Mouse (Mus musculus) thymus, adult 2 months (tissue): Measurements from ENCODE around the gene Kcnj4. TPM values are rescaled to one million over a fixed set of nuclear protein-coding genes. Genes with fewer than 3 reads are reported as not detected.
A peak's percentile ranks its signal among the peaks of the same experiment; 100 is the strongest.

Source experiments
- DNase-seq: peaks from one replicate; pipeline ENCODE4 v3.0.0; 2021
- H3K27ac ChIP-seq: fragments of 200-500 bp; 2 replicates; pipeline ENCODE4 v1.5.1; 2012; ENCODE audit warnings: low read length, control low read depth; ENCODE audit not compliant: control insufficient read depth, insufficient read depth
- H3K27me3 ChIP-seq: fragments of 200-500 bp; 2 replicates; pipeline ENCODE4 v1.6.1; 2012; ENCODE audit warnings: mild to moderate bottlenecking, low read length, moderate library complexity, mixed read lengths; ENCODE audit not compliant: control insufficient read depth, insufficient read depth
- H3K36me3 ChIP-seq: fragments of 200-500 bp; 2 replicates; pipeline ENCODE4 v1.6.1; 2012; ENCODE audit warnings: mild to moderate bottlenecking, low read length, moderate library complexity; ENCODE audit not compliant: control insufficient read depth, insufficient read depth
- H3K4me1 ChIP-seq: fragments of 200-500 bp; replicated peaks from 2 replicates; pipeline ENCODE4 v1.6.1; 2012; ENCODE audit warnings: low read length; ENCODE audit not compliant: control insufficient read depth, insufficient read depth
- H3K4me3 ChIP-seq: fragments of 200-500 bp; 2 replicates; pipeline ENCODE4 v1.5.1; 2012; ENCODE audit warnings: mild to moderate bottlenecking, low read length, control low read depth, moderate library complexity; ENCODE audit not compliant: control insufficient read depth, insufficient read depth
- CTCF ChIP-seq: fragments of 200-500 bp; IDR thresholded peaks from 2 replicates; pipeline ENCODE4 v1.5.1; 2012; ENCODE audit warnings: mild to moderate bottlenecking, control low read depth, low read length, moderate library complexity, borderline replicate concordance; ENCODE audit not compliant: control insufficient read depth, poor library complexity, insufficient read depth; ENCODE audit errors: extremely low read depth
- POLR2A ChIP-seq: fragments of 200-500 bp; IDR thresholded peaks from 2 replicates; pipeline ENCODE4 v1.6.1; 2012; ENCODE audit warnings: mild to moderate bottlenecking, low read length, control low read depth, moderate library complexity; ENCODE audit not compliant: control insufficient read depth, poor library complexity, insufficient read depth; ENCODE audit errors: extremely low read depth
- WGBS: fragments of 180-500 bp; shearing (Covaris S2); methylation state at CpG from one replicate; pipeline ENCODE4 v1.1.7; 2018; 5-methylcytosine and 5-hydroxymethylcytosine counted together
- polyA plus RNA-seq: library from polyadenylated mRNA; depleted of rRNA; stranded (reverse); fragments of >200 nt; gene quantifications from 2 replicates; pipeline ENCODE4 v1.2.3, GENCODE M21; 2012

Gene Kcnj4
- polyA plus RNA-seq, 1 experiment, result not detected

DNA sequence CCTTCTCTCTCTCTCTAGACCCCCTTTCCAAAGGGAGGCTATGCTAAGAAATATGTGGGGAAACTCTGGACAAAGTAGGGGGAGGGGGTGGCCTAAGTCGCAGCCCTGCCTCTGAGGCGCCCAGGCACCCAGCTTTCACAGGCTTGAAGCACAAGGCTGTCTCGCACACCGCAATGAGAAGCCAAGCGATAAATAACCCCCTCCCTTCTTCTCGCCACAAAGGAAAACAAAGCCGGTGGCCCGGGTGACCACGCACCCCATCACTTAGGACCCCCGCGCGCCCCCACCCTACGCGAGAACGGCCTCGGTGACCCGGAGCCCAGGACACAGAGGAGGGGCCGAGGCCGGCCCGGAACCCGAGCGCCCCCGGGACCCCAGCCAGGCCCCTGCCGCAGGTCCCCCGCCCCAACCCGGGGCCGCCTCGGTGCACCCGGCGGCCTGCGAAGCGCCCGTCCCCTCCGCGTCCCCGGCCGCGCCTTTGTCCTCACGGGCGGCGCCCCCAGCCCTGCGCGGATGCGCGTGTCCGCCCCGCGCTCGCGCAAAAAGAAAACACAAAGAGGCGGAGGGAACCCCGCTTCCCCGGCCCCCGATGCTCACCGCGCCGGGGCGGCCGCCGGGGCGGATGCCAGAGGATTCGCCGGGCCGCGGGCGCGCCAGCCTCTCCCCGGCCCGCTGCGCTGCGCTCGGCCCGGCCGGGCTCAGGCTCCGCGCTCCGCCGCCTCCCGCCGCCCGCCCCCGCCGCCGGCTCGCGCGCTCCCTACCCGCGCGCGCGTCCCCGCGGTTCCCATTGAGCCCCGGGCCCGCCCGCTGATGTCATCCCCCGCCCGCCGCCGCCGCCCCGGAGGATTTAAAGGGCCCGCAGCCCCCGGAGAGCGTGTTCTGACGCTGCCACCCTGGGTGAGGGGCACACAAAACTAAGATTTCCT lies 63.4 kb downstream of the Kcnj4 start:
- peak; percentile 79 for DNase-seq
- peak overlapping the region; percentile 67 for H3K4me3 ChIP-seq
- H3K4me1 ChIP-seq, result peaks cover 34% of the 10 kb centered on the region
- H3K27ac ChIP-seq, result peak overlapping the region; percentile 36; the same call in 1 of the 2 replicates
- WGBS, result 1% methylated on average over 100 of the region's 107 CpGs
- H3K36me3 ChIP-seq, result peaks cover 6% of the 10 kb centered on the region; the same call in 1 of the 2 replicates
- TF ChIP-seq CTCF (no peak), POLR2A (peak; percentile 59; the same call in 1 of the 2 replicates)
- H3K27me3 ChIP-seq, result no peaks in the 10 kb centered on the region

DNA sequence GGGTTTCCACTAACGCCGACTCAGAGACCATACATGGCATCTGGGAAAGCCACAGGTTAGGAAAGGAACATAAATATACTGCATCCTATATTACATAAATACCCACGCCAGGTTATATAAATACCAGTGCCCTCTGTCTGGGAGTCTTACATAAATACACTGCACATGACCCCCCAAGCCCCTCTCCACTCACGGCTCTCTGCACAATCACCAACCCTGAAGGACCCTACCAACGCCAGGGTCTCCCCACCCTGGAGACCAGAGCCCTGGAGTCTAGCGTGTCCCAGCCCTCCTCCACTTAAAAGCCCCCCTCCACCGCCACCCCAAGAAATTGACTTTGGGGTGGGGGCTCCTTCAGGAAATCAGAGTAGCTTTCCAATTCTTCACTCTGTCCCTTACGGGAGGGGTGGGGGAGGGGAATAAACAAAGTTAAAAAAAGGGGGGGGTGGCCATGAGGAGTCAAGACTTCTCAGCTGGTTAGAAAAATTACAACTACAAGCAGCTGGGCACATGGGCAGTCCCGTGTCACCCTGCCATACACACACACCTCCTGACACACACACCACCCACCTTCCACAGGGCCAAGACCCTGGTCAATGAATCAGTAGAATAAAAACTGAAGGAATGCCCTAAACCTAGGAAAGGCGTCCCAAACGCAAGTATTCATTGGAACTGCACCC lies 64.2 kb downstream of the Kcnj4 start:
- H3K4me1 ChIP-seq, result peaks cover 34% of the 10 kb centered on the region
- peak overlapping the region; percentile 67 for H3K4me3 ChIP-seq
- H3K27ac ChIP-seq, result no peak overlapping the region
- H3K36me3 ChIP-seq, result peaks cover 6% of the 10 kb centered on the region; the same call in 1 of the 2 replicates
- TF ChIP-seq CTCF (no peak), POLR2A (no peak)
- 25% methylated on average over 11 of the region's 11 CpGs for WGBS
- no peak for DNase-seq
- H3K27me3 ChIP-seq, result no peaks in the 10 kb centered on the region

DNA sequence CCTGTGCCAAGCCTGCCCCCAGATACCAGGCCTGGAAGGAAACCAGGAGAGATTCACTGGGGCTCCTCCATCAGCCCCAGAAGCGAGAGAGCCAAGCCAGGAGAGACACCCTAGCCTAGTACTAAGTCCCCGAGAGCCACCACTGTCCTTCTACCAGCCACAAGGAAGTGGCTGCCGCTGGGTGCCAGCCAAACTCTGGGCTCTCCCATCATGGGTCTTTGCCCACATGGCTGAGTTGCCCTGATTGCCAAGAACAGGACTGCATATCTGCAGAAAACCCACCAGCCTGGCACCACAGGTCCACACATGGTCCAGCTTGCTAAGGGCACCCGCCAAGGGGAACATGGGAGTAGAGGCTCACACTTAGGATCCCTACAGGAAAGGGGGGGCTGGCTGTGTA lies 64.8 kb downstream of the Kcnj4 start:
- H3K4me3 ChIP-seq, result peak overlapping the region; percentile 11; the same call in 1 of the 2 replicates
- peaks cover 7% of the 10 kb centered on the region; the same call in 1 of the 2 replicates for H3K36me3 ChIP-seq
- 35% methylated on average over 4 of the region's 4 CpGs for WGBS
- TF ChIP-seq CTCF (no peak), POLR2A (no peak)
- DNase-seq, result no peak
- H3K27me3 ChIP-seq, result no peaks in the 10 kb centered on the region
- H3K4me1 ChIP-seq, result peaks cover 34% of the 10 kb centered on the region
- H3K27ac ChIP-seq, result no peak overlapping the region

DNA sequence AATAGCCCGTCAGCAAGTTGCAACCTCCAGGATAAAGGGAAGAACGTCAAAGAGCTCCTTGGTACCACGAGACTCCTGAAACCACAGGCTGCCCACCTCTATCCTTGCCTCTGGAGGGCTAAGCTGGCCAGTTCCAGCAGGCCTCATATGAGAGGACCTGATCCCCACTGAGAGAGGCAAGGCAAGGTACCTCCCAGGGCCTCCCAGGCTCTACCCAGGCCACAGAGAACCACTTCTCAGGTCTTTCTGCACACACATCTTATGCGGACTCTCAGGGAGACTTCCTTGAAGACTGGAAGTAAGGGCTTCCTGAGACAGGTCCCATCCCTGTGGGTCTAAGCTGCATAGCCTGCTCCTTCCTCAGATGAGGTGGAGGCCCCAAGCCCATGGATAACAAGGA lies 65.7 kb downstream of the Kcnj4 start:
- Histone ChIP-seq H3K27me3 (no peaks in the 10 kb centered on the region), H3K4me3 (no peak overlapping the region), H3K36me3 (peaks cover 15% of the 10 kb centered on the region), H3K4me1 (peaks cover 34% of the 10 kb centered on the region), H3K27ac (no peak overlapping the region)
- DNase-seq, result no peak
- TF ChIP-seq CTCF, result no peak
- no peak for TF ChIP-seq POLR2A
- WGBS, result 93% methylated on average over 4 of the region's 4 CpGs

DNA sequence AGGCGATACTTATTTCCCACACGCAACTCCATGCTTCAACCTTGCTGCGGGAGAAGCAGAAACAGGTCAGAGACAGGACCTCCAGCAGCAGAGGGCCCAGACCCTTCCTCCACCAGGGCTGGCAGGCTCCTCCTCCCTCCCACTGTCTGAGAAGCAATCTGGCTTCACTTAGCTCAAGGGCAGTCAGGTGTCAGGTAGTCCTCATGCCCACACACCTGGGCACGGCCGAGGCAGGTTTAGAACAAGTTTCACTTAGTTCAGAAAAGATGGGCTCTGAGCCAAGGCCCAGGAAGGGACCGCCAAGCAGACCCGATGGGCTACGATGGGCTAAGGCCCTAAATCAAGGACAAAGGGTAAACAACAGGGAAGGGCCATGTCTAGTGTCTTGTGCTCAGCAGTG lies 66.2 kb downstream of the Kcnj4 start:
- H3K27me3 ChIP-seq, result no peaks in the 10 kb centered on the region
- DNase-seq, result no peak
- no peak overlapping the region for H3K27ac ChIP-seq
- H3K4me3 ChIP-seq, result no peak overlapping the region
- 94% methylated on average over 8 of the region's 8 CpGs for WGBS
- TF ChIP-seq POLR2A (no peak), CTCF (no peak)
- peaks cover 35% of the 10 kb centered on the region for H3K4me1 ChIP-seq
- H3K36me3 ChIP-seq, result peaks cover 17% of the 10 kb centered on the region

DNA sequence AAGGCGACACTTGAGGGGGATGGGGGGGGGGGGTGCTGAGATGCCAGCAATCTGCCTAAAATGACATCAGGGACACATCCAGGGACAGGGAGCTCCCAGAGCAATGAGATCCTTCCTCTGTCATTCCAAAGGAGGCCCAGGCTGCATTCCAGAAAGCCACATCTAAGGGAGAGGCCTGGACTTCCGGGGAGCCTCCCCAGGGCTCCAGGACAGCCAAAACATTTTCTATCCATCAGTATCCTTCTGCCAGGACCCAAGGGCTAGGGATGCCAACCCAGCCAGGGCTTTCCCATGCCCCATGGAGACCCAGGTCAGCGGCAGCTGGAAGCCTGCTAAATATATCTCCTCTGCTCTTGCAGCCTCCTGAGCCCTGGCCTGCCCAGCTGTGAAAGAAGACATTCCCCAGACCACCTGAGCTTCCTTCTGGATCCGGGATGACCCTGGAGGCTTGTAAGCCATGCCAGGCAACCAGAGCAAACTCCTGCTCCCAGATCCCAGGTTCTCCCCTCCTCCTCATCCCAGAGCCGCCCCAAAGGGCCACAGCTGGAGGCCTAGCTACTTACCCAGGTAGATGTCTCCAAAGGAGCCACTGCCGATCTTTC lies 66.7 kb downstream of the Kcnj4 start:
- 97% methylated on average over 6 of the region's 6 CpGs for WGBS
- TF ChIP-seq POLR2A (no peak), CTCF (no peak)
- H3K4me3 ChIP-seq, result no peak overlapping the region
- peaks cover 17% of the 10 kb centered on the region for H3K36me3 ChIP-seq
- peaks cover 38% of the 10 kb centered on the region for H3K4me1 ChIP-seq
- no peaks in the 10 kb centered on the region for H3K27me3 ChIP-seq
- no peak for DNase-seq
- no peak overlapping the region for H3K27ac ChIP-seq
